Mouse (Mus musculus) hindbrain, embryonic 11.5 days (tissue): ENCODE measurements at regions not wholly inside any gene's neighbourhood (a gene's known extent, or its start where the extent isn't known, plus 50 kb on each side); places are given as distances from the start of the nearest gene placed in this dataset.
A peak's percentile ranks its signal among the peaks of the same experiment; 100 is the strongest.

Source experiments
- ATAC-seq: fragments of 200-750 bp; cut with Nextera tagmentation; 2 replicates; pipeline ENCODE4 v1.8.0; 2017; ENCODE audit warnings: mild to moderate bottlenecking, moderate TSS enrichment, moderate library complexity; ENCODE audit not compliant: low FRiP score
- DNase-seq: peaks from one replicate; pipeline ENCODE4 v3.0.0-alpha.2; 2015; ENCODE audit warnings: low spot score
- H3K27ac ChIP-seq: fragments of 300-500 bp; sonication (generic); 2 replicates; pipeline ENCODE4 v1.5.1; 2014; ENCODE audit warnings: mild to moderate bottlenecking, low read depth, low read length
- H3K27me3 ChIP-seq: fragments of 300-500 bp; sonication (generic); 2 replicates; pipeline ENCODE4 v1.6.1; 2014; ENCODE audit warnings: mild to moderate bottlenecking, low read length, moderate library complexity, mixed read lengths; ENCODE audit not compliant: control insufficient read depth, insufficient read depth
- H3K36me3 ChIP-seq: fragments of 300-500 bp; sonication (generic); 2 replicates; pipeline ENCODE4 v1.6.1; 2014; ENCODE audit warnings: mild to moderate bottlenecking, low read length, moderate library complexity, mixed read lengths; ENCODE audit not compliant: control insufficient read depth, insufficient read depth
- H3K4me1 ChIP-seq: fragments of 300-500 bp; sonication (generic); replicated peaks from 2 replicates; pipeline ENCODE4 v1.6.1; 2014; ENCODE audit warnings: low read length, mixed read lengths; ENCODE audit not compliant: control insufficient read depth, insufficient read depth
- H3K4me2 ChIP-seq: fragments of 300-500 bp; sonication (generic); replicated peaks from 2 replicates; pipeline ENCODE4 v1.6.1; 2014; ENCODE audit warnings: mild to moderate bottlenecking, low read depth, low read length
- H3K4me3 ChIP-seq: fragments of 300-500 bp; sonication (generic); 2 replicates; pipeline ENCODE4 v1.5.1; 2014; ENCODE audit warnings: low read depth, low read length
- H3K9ac ChIP-seq: fragments of 300-500 bp; sonication (generic); 2 replicates; pipeline ENCODE4 v1.6.1; 2014; ENCODE audit warnings: low read depth, low read length
- H3K9me3 ChIP-seq: fragments of 300-500 bp; sonication (generic); 2 replicates; pipeline ENCODE4 v1.6.1; 2016; ENCODE audit warnings: low read length; ENCODE audit not compliant: control insufficient read depth
- WGBS: fragments of 180-500 bp; shearing (Covaris S2); extraction: QIAGEN DNeasy Blood & Tissue Kit; methylation state at CpG from one replicate; pipeline ENCODE4 v1.1.7; 2014; 5-methylcytosine and 5-hydroxymethylcytosine counted together

- Histone ChIP-seq H3K4me3 (no peak overlapping the region), H3K9me3 (no peaks in the 10 kb centered on the region), H3K27me3 (no peaks in the 10 kb centered on the region), H3K9ac (no peak overlapping the region), H3K27ac (no peak overlapping the region), H3K36me3 (no peaks in the 10 kb centered on the region), H3K4me2 (no peak overlapping the region), H3K4me1 (no peaks in the 10 kb centered on the region)
- no peak for DNase-seq
- no peak for ATAC-seq
- 76% methylated on average over 17 of the region's 17 CpGs for WGBS
Observed at GRCm38 (mm10) chr16:87783561-87784304, 85.0 kb downstream of the Bach1 start.

- H3K4me1 ChIP-seq: no peaks in the 10 kb centered on the region
- no peak overlapping the region for H3K4me3 ChIP-seq
- DNase-seq (no peak), ATAC-seq (0 out of 2 replicates have a peak, but pooled peaks have one; percentile 33)
- no peaks in the 10 kb centered on the region for H3K27me3 ChIP-seq
- WGBS: 59% methylated on average over 13 of the region's 13 CpGs
- H3K4me2 ChIP-seq: no peak overlapping the region
- H3K36me3 ChIP-seq: no peaks in the 10 kb centered on the region
- H3K9me3 ChIP-seq: no peaks in the 10 kb centered on the region
- no peak overlapping the region for H3K27ac ChIP-seq
- no peak overlapping the region for H3K9ac ChIP-seq
Observed at GRCm38 (mm10) chr16:87784405-87784994, 85.8 kb downstream of the Bach1 start.

- 86% methylated on average over 10 of the region's 10 CpGs for WGBS
- DNase-seq (no peak), ATAC-seq (no peak)
- no peaks in the 10 kb centered on the region for H3K27me3 ChIP-seq
- H3K36me3 ChIP-seq: no peaks in the 10 kb centered on the region
- no peaks in the 10 kb centered on the region for H3K9me3 ChIP-seq
- H3K4me3 ChIP-seq: no peak overlapping the region
- no peak overlapping the region for H3K9ac ChIP-seq
- no peaks in the 10 kb centered on the region for H3K4me1 ChIP-seq
- H3K27ac ChIP-seq: no peak overlapping the region
- no peak overlapping the region for H3K4me2 ChIP-seq
Observed at GRCm38 (mm10) chr16:87789539-87789938, 90.8 kb downstream of the Bach1 start.

GRCm38 (mm10) chr16:87789957-87790356 lies 91.2 kb downstream of the Bach1 start:
- Histone ChIP-seq H3K27me3 (no peaks in the 10 kb centered on the region), H3K9ac (no peak overlapping the region), H3K4me2 (no peak overlapping the region), H3K36me3 (no peaks in the 10 kb centered on the region), H3K4me1 (no peaks in the 10 kb centered on the region), H3K9me3 (no peaks in the 10 kb centered on the region), H3K4me3 (no peak overlapping the region), H3K27ac (no peak overlapping the region)
- WGBS: 80% methylated on average over 6 of the region's 6 CpGs
- DNase-seq (no peak), ATAC-seq (0 out of 2 replicates have a peak, but pooled peaks have one; percentile 34)

DNA sequence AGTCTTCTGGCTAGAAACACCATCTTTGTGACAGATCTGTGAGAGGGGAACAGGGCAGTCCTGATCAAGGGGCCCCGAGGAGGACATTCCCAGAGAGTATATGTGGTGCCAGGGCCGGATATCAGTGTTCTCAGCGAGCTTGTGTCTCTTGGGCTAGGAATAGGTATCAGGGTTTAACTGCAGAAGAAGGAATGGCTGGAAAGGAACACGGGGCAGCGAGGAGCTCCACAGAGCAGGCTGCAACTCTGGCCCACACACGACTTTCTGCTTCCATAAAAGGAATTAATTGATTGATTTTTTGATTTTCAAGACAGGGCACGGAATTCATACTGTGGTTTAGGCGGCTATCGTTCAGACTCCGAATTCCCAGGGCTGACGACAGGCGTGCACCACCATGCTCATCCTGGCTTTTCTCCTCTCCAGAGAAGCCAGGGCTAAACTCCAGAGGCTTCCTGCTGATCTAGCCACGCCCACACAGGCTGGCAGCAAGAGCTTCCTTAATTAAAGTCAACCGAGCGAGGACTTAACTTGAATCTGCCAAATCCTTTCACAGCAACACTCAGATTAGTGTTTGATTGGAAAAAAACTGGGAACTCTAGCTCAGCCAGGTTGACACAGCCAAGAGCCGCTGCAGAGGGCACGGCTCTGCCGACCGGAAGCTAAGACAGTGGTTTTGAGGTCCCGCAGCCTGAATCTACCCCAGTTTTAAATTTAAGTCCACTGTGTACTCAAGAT lies 97.9 kb downstream of the Bach1 start:
- H3K9me3 ChIP-seq: no peaks in the 10 kb centered on the region
- DNase-seq (peak; percentile 57), ATAC-seq (peak; percentile 85)
- no peak overlapping the region for H3K27ac ChIP-seq
- H3K36me3 ChIP-seq: no peaks in the 10 kb centered on the region
- peak overlapping the region; percentile 32; the same call in 1 of the 2 replicates for H3K9ac ChIP-seq
- 7% methylated on average over 20 of the region's 20 CpGs for WGBS
- H3K4me1 ChIP-seq: no peaks in the 10 kb centered on the region
- peak overlapping the region; percentile 28 for H3K4me3 ChIP-seq
- H3K27me3 ChIP-seq: no peaks in the 10 kb centered on the region
- peak overlapping the region; percentile 48 for H3K4me2 ChIP-seq

- H3K27ac ChIP-seq: no peak overlapping the region
Observed at GRCm38 (mm10) chr16:87802317-87802716, 103.6 kb downstream of the Bach1 start.

GRCm38 (mm10) chr16:87817590-87817989 lies 118.8 kb downstream of the Bach1 start:
- 85% methylated on average over 8 of the region's 8 CpGs for WGBS
- ATAC-seq (no peak), DNase-seq (no peak)
- Histone ChIP-seq H3K27ac (0 out of 2 replicates have a peak overlapping the region, but pooled peaks have one; percentile 10), H3K4me1 (no peaks in the 10 kb centered on the region), H3K4me2 (no peak overlapping the region), H3K9ac (no peak overlapping the region), H3K27me3 (no peaks in the 10 kb centered on the region), H3K9me3 (no peaks in the 10 kb centered on the region), H3K36me3 (no peaks in the 10 kb centered on the region), H3K4me3 (no peak overlapping the region)

More at GRCm38 (mm10) chr16:87802317-87802716, 103.6 kb downstream of the Bach1 start:
- DNase-seq (no peak), ATAC-seq (no peak)
- H3K9me3 ChIP-seq: no peaks in the 10 kb centered on the region
- H3K4me1 ChIP-seq: no peaks in the 10 kb centered on the region
- no peak overlapping the region for H3K9ac ChIP-seq
- no peaks in the 10 kb centered on the region for H3K27me3 ChIP-seq
- no peaks in the 10 kb centered on the region for H3K36me3 ChIP-seq
- H3K4me2 ChIP-seq: no peak overlapping the region
- 95% methylated on average over 4 of the region's 4 CpGs for WGBS
- no peak overlapping the region for H3K4me3 ChIP-seq

- Histone ChIP-seq H3K4me1 (no peaks in the 10 kb centered on the region), H3K9me3 (no peaks in the 10 kb centered on the region), H3K4me3 (no peak overlapping the region), H3K4me2 (no peak overlapping the region), H3K36me3 (no peaks in the 10 kb centered on the region), H3K9ac (no peak overlapping the region), H3K27ac (peak overlapping the region; percentile 56; the same call in 1 of the 2 replicates), H3K27me3 (no peaks in the 10 kb centered on the region)
- ATAC-seq (peak; percentile 73), DNase-seq (peak; percentile 16)
- WGBS: 65% methylated on average over 7 of the region's 7 CpGs
Observed at GRCm38 (mm10) chr16:87834296-87834695, 135.6 kb downstream of the Bach1 start.
